Mouse (Mus musculus): ENCODE data around the gene Gm10134. TPM values are rescaled to one million over a fixed set of nuclear protein-coding genes. Genes with fewer than 3 reads are reported as not detected.

Gm10134 gene
- polyA plus RNA-seq, 1 experiment from 2014 or later, result 1.5 TPM

GRCm38 (mm10) chr2:28545976-28546375, 40.1 kb downstream of the Gm10134 start:
- no peak overlapping the region for H3K9ac ChIP-seq (replicated peaks)

GRCm38 (mm10) chr2:28546560-28546959, 40.7 kb downstream of the Gm10134 start:
- Histone ChIP-seq H3K4me2 (ENCODE audit: low read depth, low read length) (no peak overlapping the region), H3K9me3 (ENCODE audit: low read length) (no peaks in the 10 kb centered on the region), H3K4me3 (ENCODE audit: low read depth, low read length) (no peak overlapping the region), H3K9ac (replicated peaks) (no peak overlapping the region), H3K4me1 (ENCODE audit: insufficient read depth) (0 out of 2 replicates have a peak, but pooled peaks cover 3% of the 10 kb centered on the region), H3K36me3 (replicated peaks; ENCODE audit: insufficient read depth, low read length) (no peaks in the 10 kb centered on the region; the same call in 1 of the 2 replicates), H3K27ac (ENCODE audit: low read depth) (no peak overlapping the region), H3K27me3 (ENCODE audit: insufficient read depth, low read length) (no peaks in the 10 kb centered on the region)
- WGBS (ENCODE audit: insufficient replicate concordance), result 66% methylated on average over 6 of the region's 6 CpGs
- no peak for DNase-seq
- no peak for ATAC-seq
- TF ChIP-seq CTCF (IDR thresholded peaks at IDR 0.05; ENCODE audit: low read depth), result no peak
- no peak for TF ChIP-seq EP300 (IDR thresholded peaks at IDR 0.05; ENCODE audit: low read depth)

More at GRCm38 (mm10) chr2:28545976-28546375, 40.1 kb downstream of the Gm10134 start:
- Histone ChIP-seq H3K9me3 (ENCODE audit: low read length) (no peaks in the 10 kb centered on the region), H3K27me3 (ENCODE audit: insufficient read depth, low read length) (no peaks in the 10 kb centered on the region), H3K4me3 (ENCODE audit: low read depth, low read length) (no peak overlapping the region), H3K4me2 (ENCODE audit: low read depth, low read length) (no peak overlapping the region), H3K27ac (ENCODE audit: low read depth) (no peak overlapping the region), H3K36me3 (replicated peaks; ENCODE audit: insufficient read depth, low read length) (no peaks in the 10 kb centered on the region; the same call in 1 of the 2 replicates), H3K4me1 (ENCODE audit: insufficient read depth) (0 out of 2 replicates have a peak, but pooled peaks cover 3% of the 10 kb centered on the region)
- ATAC-seq, result no peak
- no peak for DNase-seq
- TF ChIP-seq EP300 (IDR thresholded peaks at IDR 0.05; ENCODE audit: low read depth), result no peak
- TF ChIP-seq CTCF (IDR thresholded peaks at IDR 0.05; ENCODE audit: low read depth), result no peak

GRCm38 (mm10) chr2:28547237-28548172, 41.6 kb downstream of the Gm10134 start:
- H3K27ac ChIP-seq (ENCODE audit: low read depth), result no peak overlapping the region
- H3K4me3 ChIP-seq (ENCODE audit: low read depth, low read length), result no peak overlapping the region
- 44% methylated on average over 11 of the region's 11 CpGs for WGBS (ENCODE audit: insufficient replicate concordance)
- no peak overlapping the region for H3K4me2 ChIP-seq (ENCODE audit: low read depth, low read length)
- H3K4me1 ChIP-seq (ENCODE audit: insufficient read depth), result 0 out of 2 replicates have a peak, but pooled peaks cover 3% of the 10 kb centered on the region
- peak; percentile 75 for ATAC-seq
- H3K9ac ChIP-seq (replicated peaks), result no peak overlapping the region
- no peak for TF ChIP-seq EP300 (IDR thresholded peaks at IDR 0.05; ENCODE audit: low read depth)
- TF ChIP-seq CTCF (IDR thresholded peaks at IDR 0.05; ENCODE audit: low read depth), result peak; percentile 99
- no peaks in the 10 kb centered on the region for H3K27me3 ChIP-seq (ENCODE audit: insufficient read depth, low read length)
- no peaks in the 10 kb centered on the region; the same call in 1 of the 2 replicates for H3K36me3 ChIP-seq (replicated peaks; ENCODE audit: insufficient read depth, low read length)
- no peaks in the 10 kb centered on the region for H3K9me3 ChIP-seq (ENCODE audit: low read length)
- peak; percentile 89 for DNase-seq

- Histone ChIP-seq H3K4me2 (ENCODE audit: low read depth, low read length) (no peak overlapping the region), H3K36me3 (replicated peaks; ENCODE audit: insufficient read depth, low read length) (no peaks in the 10 kb centered on the region; the same call in 1 of the 2 replicates), H3K4me3 (ENCODE audit: low read depth, low read length) (no peak overlapping the region), H3K9ac (replicated peaks) (no peak overlapping the region), H3K9me3 (ENCODE audit: low read length) (no peaks in the 10 kb centered on the region), H3K27ac (ENCODE audit: low read depth) (no peak overlapping the region), H3K27me3 (ENCODE audit: insufficient read depth, low read length) (no peaks in the 10 kb centered on the region), H3K4me1 (ENCODE audit: insufficient read depth) (0 out of 2 replicates have a peak, but pooled peaks cover 3% of the 10 kb centered on the region)
- ATAC-seq, result no peak
- DNase-seq, result no peak
- WGBS (ENCODE audit: insufficient replicate concordance), result 83% methylated on average over 13 of the region's 13 CpGs
- TF ChIP-seq CTCF (IDR thresholded peaks at IDR 0.05; ENCODE audit: low read depth) (no peak), EP300 (IDR thresholded peaks at IDR 0.05; ENCODE audit: low read depth) (no peak)
These were observed 43.3 kb downstream of the Gm10134 start for GRCm38 (mm10) chr2:28549157-28549556.

- no peak overlapping the region for H3K4me3 ChIP-seq (ENCODE audit: low read depth, low read length)
- no peaks in the 10 kb centered on the region for H3K27me3 ChIP-seq (ENCODE audit: insufficient read depth, low read length)
- WGBS (ENCODE audit: insufficient replicate concordance), result 77% methylated on average over 5 of the region's 5 CpGs
- no peak overlapping the region for H3K4me2 ChIP-seq (ENCODE audit: low read depth, low read length)
- no peak overlapping the region for H3K27ac ChIP-seq (ENCODE audit: low read depth)
- H3K4me1 ChIP-seq (ENCODE audit: insufficient read depth), result 0 out of 2 replicates have a peak, but pooled peaks cover 3% of the 10 kb centered on the region
- H3K36me3 ChIP-seq (replicated peaks; ENCODE audit: insufficient read depth, low read length), result no peaks in the 10 kb centered on the region; the same call in 1 of the 2 replicates
- TF ChIP-seq CTCF (IDR thresholded peaks at IDR 0.05; ENCODE audit: low read depth) (no peak), EP300 (IDR thresholded peaks at IDR 0.05; ENCODE audit: low read depth) (no peak)
- no peak for ATAC-seq
- no peak overlapping the region for H3K9ac ChIP-seq (replicated peaks)
- H3K9me3 ChIP-seq (ENCODE audit: low read length), result no peaks in the 10 kb centered on the region
- no peak for DNase-seq
These were observed 46.4 kb downstream of the Gm10134 start for GRCm38 (mm10) chr2:28552301-28552700.

Other genes with a start within 250 kb of the Gm10134 start
- 0.02 and 0.05 TPM in 2 replicates for gene Ppp1r26, start 59.3 kb upstream of the Gm10134 start, polyA plus RNA-seq (2015; fragmentation: Nextera tagmentation; extraction: Ambion mirVana)
- gene 1700007K13Rik, start 39.8 kb upstream of the Gm10134 start, polyA plus RNA-seq (2015; fragmentation: Nextera tagmentation; extraction: Ambion mirVana), result not detected in 2 replicates
- 24.9 and 26.5 TPM in 2 replicates for gene Mrps2, start 38.0 kb upstream of the Gm10134 start, polyA plus RNA-seq (2015; fragmentation: Nextera tagmentation; extraction: Ambion mirVana)
- gene Gbgt1, start 9.2 kb upstream of the Gm10134 start, polyA plus RNA-seq (2015; fragmentation: Nextera tagmentation; extraction: Ambion mirVana), result 0.56 and 0.64 TPM in 2 replicates
- 1.8 TPM in 2 replicates for gene Ralgds, start 7.0 kb downstream of the Gm10134 start, polyA plus RNA-seq (2015; fragmentation: Nextera tagmentation; extraction: Ambion mirVana)
- 4.7 TPM in 1 of 2 replicates, not detected in the other for gene Cel, start 57.3 kb downstream of the Gm10134 start, polyA plus RNA-seq (2015; fragmentation: Nextera tagmentation; extraction: Ambion mirVana)
- gene Gtf3c5, start 77.7 kb downstream of the Gm10134 start, polyA plus RNA-seq (2015; fragmentation: Nextera tagmentation; extraction: Ambion mirVana), result 4.5 and 5.8 TPM in 2 replicates
- gene Gfi1b, start 115.9 kb downstream of the Gm10134 start, polyA plus RNA-seq (2015; fragmentation: Nextera tagmentation; extraction: Ambion mirVana), result 48.9 and 52.2 TPM in 2 replicates
- 3.7 TPM in 2 replicates for gene Tsc1, start 135.1 kb downstream of the Gm10134 start, polyA plus RNA-seq (2015; fragmentation: Nextera tagmentation; extraction: Ambion mirVana)
- gene Spaca9, start 193.6 kb downstream of the Gm10134 start, polyA plus RNA-seq (2015; fragmentation: Nextera tagmentation; extraction: Ambion mirVana), result 2.1 and 2.5 TPM in 2 replicates
- 0.28 and 0.41 TPM in 2 replicates for gene Ak8, start 194.1 kb downstream of the Gm10134 start, polyA plus RNA-seq (2015; fragmentation: Nextera tagmentation; extraction: Ambion mirVana)